Mouse (Mus musculus): ENCODE measurements at regions not wholly inside any gene's neighbourhood (a gene's known extent, or its start where the extent isn't known, plus 50 kb on each side); places are given as distances from the start of the nearest gene placed in this dataset.

GRCm38 (mm10) chr12:25268871-25269850 is 172.2 kb upstream of the Id2 start:
- no peaks in the 10 kb centered on the region for H3K9me3 ChIP-seq (ENCODE audit: control insufficient read depth, low read length)
- no peak for TF ChIP-seq CTCF (IDR thresholded peaks at IDR 0.05; ENCODE audit: low read depth)
- TF ChIP-seq EP300 (optimal IDR thresholded peaks at IDR 0.05), result no peak
- H3K36me3 ChIP-seq (ENCODE audit: control insufficient read depth, insufficient read depth, low read length), result no peaks in the 10 kb centered on the region
- H3K4me2 ChIP-seq (replicated peaks; ENCODE audit: low read depth), result no peak overlapping the region
- H3K27me3 ChIP-seq (ENCODE audit: control insufficient read depth, insufficient read depth, low read length), result no peaks in the 10 kb centered on the region
- H3K4me3 ChIP-seq (ENCODE audit: low read depth, low read length), result no peak overlapping the region
- peak; percentile 42 for DNase-seq (ENCODE audit: low spot score)
- ATAC-seq (ENCODE audit: low FRiP score, low TSS enrichment), result no peak
- H3K27ac ChIP-seq (replicated peaks), result no peak overlapping the region
- no peak overlapping the region for H3K9ac ChIP-seq (ENCODE audit: low read length)
- 54% methylated on average over 18 of the region's 18 CpGs for WGBS
- H3K4me1 ChIP-seq (replicated peaks; ENCODE audit: control insufficient read depth, insufficient read depth), result no peaks in the 10 kb centered on the region

GRCm38 (mm10) chr12:25268323-25268722 is 171.4 kb upstream of the Id2 start:
- DNase-seq (ENCODE audit: low spot score), result no peak
- no peak overlapping the region for H3K4me2 ChIP-seq (replicated peaks; ENCODE audit: low read depth)
- H3K9me3 ChIP-seq (ENCODE audit: control insufficient read depth, low read length), result no peaks in the 10 kb centered on the region
- no peaks in the 10 kb centered on the region for H3K4me1 ChIP-seq (replicated peaks; ENCODE audit: control insufficient read depth, insufficient read depth)
- TF ChIP-seq EP300 (optimal IDR thresholded peaks at IDR 0.05) (no peak), CTCF (IDR thresholded peaks at IDR 0.05; ENCODE audit: low read depth) (no peak)
- H3K27me3 ChIP-seq (ENCODE audit: control insufficient read depth, insufficient read depth, low read length), result no peaks in the 10 kb centered on the region
- ATAC-seq (ENCODE audit: low FRiP score, low TSS enrichment), result no peak
- WGBS, result 63% methylated on average over 7 of the region's 7 CpGs
- H3K9ac ChIP-seq (ENCODE audit: low read length), result no peak overlapping the region
- H3K4me3 ChIP-seq (ENCODE audit: low read depth, low read length), result no peak overlapping the region
- no peak overlapping the region for H3K27ac ChIP-seq (replicated peaks)
- no peaks in the 10 kb centered on the region for H3K36me3 ChIP-seq (ENCODE audit: control insufficient read depth, insufficient read depth, low read length)

- Histone ChIP-seq H3K27ac (replicated peaks) (no peak overlapping the region), H3K4me1 (replicated peaks; ENCODE audit: control insufficient read depth, insufficient read depth) (no peaks in the 10 kb centered on the region), H3K9me3 (ENCODE audit: control insufficient read depth, low read length) (no peaks in the 10 kb centered on the region), H3K27me3 (ENCODE audit: control insufficient read depth, insufficient read depth, low read length) (no peaks in the 10 kb centered on the region), H3K36me3 (ENCODE audit: control insufficient read depth, insufficient read depth, low read length) (no peaks in the 10 kb centered on the region), H3K4me3 (ENCODE audit: low read depth, low read length) (no peak overlapping the region), H3K4me2 (replicated peaks; ENCODE audit: low read depth) (no peak overlapping the region), H3K9ac (ENCODE audit: low read length) (no peak overlapping the region)
- ATAC-seq (ENCODE audit: low FRiP score, low TSS enrichment) (no peak), DNase-seq (ENCODE audit: low spot score) (no peak)
- TF ChIP-seq CTCF (IDR thresholded peaks at IDR 0.05; ENCODE audit: low read depth), result no peak
- no peak for TF ChIP-seq EP300 (optimal IDR thresholded peaks at IDR 0.05)
- 90% methylated on average over 13 of the region's 13 CpGs for WGBS
These were observed 170.7 kb upstream of the Id2 start for GRCm38 (mm10) chr12:25267572-25268115.

GRCm38 (mm10) chr12:25266701-25267571 is 170.0 kb upstream of the Id2 start:
- no peak for DNase-seq (ENCODE audit: low spot score)
- Histone ChIP-seq H3K4me3 (ENCODE audit: low read depth, low read length) (no peak overlapping the region), H3K9me3 (ENCODE audit: control insufficient read depth, low read length) (no peaks in the 10 kb centered on the region), H3K9ac (ENCODE audit: low read length) (no peak overlapping the region), H3K27me3 (ENCODE audit: control insufficient read depth, insufficient read depth, low read length) (no peaks in the 10 kb centered on the region), H3K4me2 (replicated peaks; ENCODE audit: low read depth) (no peak overlapping the region), H3K27ac (replicated peaks) (no peak overlapping the region), H3K4me1 (replicated peaks; ENCODE audit: control insufficient read depth, insufficient read depth) (no peaks in the 10 kb centered on the region), H3K36me3 (ENCODE audit: control insufficient read depth, insufficient read depth, low read length) (no peaks in the 10 kb centered on the region)
- no peak for ATAC-seq (ENCODE audit: low FRiP score, low TSS enrichment)
- TF ChIP-seq EP300 (optimal IDR thresholded peaks at IDR 0.05), result no peak
- no peak for TF ChIP-seq CTCF (IDR thresholded peaks at IDR 0.05; ENCODE audit: low read depth)
- whole genome bisulfite sequencing, result 69% methylated on average over 17 of the region's 17 CpGs

- Histone ChIP-seq H3K9ac (ENCODE audit: low read length) (no peak overlapping the region), H3K4me2 (replicated peaks; ENCODE audit: low read depth) (no peak overlapping the region), H3K27ac (replicated peaks) (no peak overlapping the region), H3K4me1 (replicated peaks; ENCODE audit: control insufficient read depth, insufficient read depth) (no peaks in the 10 kb centered on the region), H3K36me3 (ENCODE audit: control insufficient read depth, insufficient read depth, low read length) (no peaks in the 10 kb centered on the region), H3K9me3 (ENCODE audit: control insufficient read depth, low read length) (no peaks in the 10 kb centered on the region), H3K27me3 (ENCODE audit: control insufficient read depth, insufficient read depth, low read length) (no peaks in the 10 kb centered on the region), H3K4me3 (ENCODE audit: low read depth, low read length) (no peak overlapping the region)
- peak; percentile 20 for DNase-seq (ENCODE audit: low spot score)
- ATAC-seq (ENCODE audit: low FRiP score, low TSS enrichment), result peak; percentile 50; the same call in 1 of the 2 replicates
- TF ChIP-seq EP300 (optimal IDR thresholded peaks at IDR 0.05), result no peak
- no peak for TF ChIP-seq CTCF (IDR thresholded peaks at IDR 0.05; ENCODE audit: low read depth)
- WGBS, result 43% methylated on average over 11 of the region's 11 CpGs
These were observed 168.9 kb upstream of the Id2 start for GRCm38 (mm10) chr12:25265560-25266525.

Data from stomach, postnatal 0 days (tissue).